Mouse (Mus musculus) G1E-ER4 (cell line): Measurements from ENCODE around the gene Lrrc10. TPM values are rescaled to one million over a fixed set of nuclear protein-coding genes. Genes with fewer than 3 reads are reported as not detected.

Experiments used
- GATA1 ChIP-seq: IDR thresholded peaks from one replicate; pipeline ENCODE4 v1.8.0; 2012; ENCODE audit warnings: low read length, inconsistent platforms
- polyA plus RNA-seq: library from polyadenylated mRNA; stranded (reverse); fragments of >175 nt; gene quantifications from 2 replicates; pipeline ENCODE4 v1.2.3, GENCODE M21; 2012

Lrrc10 gene
- polyA plus RNA-seq, 1 experiment, result 0.06 TPM

DNA sequence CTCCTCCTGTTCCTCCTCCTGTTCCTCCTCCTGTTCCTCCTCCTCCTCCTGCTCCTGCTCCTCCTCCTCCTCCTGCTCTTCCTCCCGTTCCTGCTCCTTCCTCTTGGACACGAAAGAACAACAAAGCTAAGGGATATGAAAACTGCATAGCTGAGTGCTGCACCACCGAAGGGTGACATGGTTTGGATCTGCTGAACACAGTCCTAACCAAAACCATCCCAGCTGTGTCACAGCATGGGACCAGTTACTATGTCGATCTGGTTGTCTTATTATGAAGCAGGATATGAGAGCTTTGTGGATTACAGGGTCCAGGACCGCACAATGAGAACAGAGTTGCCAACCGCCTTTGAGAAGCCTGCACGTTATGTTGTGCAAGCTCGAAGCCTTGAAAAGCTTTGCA is 19.0 kb upstream of the Lrrc10 start:
- no peak for TF ChIP-seq GATA1

DNA sequence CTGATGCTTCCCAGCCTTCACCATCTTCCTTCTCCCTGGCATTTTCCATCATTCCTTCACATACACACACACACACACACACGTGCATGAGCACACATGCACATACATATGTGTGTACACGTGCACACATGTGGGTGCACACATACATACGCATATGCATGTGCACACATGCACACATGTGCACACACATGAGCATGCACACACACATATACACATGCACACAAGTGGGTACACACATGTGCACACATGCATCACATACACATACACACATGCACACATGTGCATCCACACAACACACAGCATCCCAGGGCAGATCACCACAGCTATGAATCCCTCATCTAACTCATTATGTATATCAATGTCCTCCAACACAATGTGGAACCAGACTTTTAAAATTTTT is 14.0 kb upstream of the Lrrc10 start:
- no peak for TF ChIP-seq GATA1

DNA sequence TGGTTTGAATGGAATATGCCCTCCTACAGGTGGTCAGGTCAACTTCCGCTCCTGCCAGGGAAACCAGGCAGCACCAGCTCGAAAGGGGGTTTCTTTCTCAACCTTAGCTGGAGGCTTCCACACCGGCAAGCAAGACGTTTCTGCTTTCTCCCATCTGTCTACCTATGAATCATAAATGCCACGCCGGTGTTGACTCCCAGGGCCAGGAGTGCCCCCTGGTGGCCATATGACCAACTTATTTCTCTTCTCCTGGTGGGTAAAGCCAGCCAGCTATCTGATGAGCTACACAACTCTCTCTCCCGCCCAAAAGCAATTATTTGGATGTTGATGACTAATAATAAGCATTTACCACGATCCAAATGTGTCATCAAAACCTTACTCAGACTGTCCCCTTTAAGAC is 11.4 kb upstream of the Lrrc10 start:
- TF ChIP-seq GATA1, result no peak

DNA sequence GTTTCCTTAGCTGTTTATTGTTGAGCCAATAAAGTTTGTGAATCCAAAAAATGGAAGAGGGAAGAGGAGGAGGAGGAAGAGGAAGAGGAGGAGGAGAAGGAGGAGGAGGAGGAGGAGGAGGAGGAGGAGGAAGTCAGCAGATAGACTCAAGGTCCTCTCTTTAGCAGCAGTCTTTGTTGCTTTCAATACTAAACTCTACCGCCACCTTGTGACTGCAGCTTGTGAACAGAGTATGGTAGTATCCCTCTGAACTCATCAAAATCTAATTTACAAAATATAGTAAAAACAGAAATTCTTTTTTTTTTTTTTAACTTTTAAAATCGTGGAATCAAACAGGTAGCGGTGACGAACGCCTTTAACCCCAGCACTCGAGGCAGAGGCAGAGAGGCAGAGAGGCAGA is 4.8 kb upstream of the Lrrc10 start:
- no peak for TF ChIP-seq GATA1

DNA sequence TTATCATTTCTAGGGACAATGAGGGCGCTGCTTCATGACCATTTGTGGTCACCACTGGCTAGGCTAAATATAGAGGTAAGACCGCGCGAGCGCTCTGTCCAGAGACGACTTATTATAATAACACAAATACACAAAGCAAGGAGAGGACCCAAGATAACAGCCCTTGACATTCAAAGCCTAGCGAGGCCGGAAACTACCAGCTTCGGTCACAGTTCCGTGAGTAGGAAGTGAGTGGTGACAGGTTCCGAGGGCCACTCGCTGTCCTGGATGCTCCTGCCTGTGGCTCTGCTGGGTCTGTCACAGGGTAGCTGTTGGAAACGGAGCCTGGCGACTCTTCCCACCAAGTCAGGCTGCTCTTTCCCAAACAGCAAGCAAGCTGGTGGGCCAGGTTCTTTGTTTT is 2.8 kb upstream of the Lrrc10 start:
- no peak for TF ChIP-seq GATA1

DNA sequence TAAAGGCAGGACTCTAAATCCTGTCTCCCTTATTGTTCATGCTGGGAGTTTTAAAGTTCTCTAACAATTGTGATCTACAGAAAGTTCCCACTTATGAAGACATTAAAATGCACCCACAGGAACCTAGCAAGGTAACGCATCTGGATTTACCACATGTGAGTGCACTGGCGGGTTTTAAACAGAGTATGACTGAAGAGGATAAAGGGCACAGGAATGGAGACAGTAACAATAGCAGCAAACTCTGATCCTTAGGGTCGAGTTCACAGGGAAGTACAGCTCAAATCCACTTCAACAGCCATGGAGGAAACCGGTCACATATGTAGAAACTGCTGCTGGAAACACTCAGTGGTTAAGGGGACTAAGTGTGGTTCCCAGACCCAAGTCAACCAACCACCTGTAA is 4.1 kb downstream of the Lrrc10 start:
- TF ChIP-seq GATA1, result no peak

DNA sequence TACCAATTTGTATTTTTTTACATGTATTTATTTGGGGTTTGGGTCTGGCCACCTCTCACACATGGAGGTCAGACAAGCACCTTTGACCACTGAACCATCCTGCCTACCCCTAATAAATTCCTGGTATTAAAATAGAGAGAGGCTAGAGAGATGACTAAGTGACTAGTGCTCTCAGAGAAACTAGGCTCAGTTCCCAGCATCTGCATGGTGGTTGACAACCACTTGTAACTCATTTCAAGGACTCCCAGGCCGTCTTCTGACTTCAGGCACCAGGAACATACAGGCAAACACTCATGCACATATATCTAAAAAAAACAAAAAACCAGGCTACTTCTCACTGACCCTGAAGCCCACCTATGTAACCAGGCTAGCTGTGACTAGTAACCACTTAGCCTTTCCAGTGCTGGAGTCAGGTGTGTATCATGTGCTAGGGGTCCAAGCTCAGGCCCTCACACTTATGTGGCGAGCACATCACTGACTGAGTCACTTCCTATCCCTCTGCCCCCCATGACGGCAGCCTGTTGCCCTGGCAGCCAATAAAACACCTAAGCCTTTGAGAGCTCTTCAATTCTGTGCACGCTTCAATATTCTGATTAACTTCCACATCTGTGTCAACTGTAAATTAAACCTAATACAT is 4.9 kb downstream of the Lrrc10 start:
- no peak for TF ChIP-seq GATA1

DNA sequence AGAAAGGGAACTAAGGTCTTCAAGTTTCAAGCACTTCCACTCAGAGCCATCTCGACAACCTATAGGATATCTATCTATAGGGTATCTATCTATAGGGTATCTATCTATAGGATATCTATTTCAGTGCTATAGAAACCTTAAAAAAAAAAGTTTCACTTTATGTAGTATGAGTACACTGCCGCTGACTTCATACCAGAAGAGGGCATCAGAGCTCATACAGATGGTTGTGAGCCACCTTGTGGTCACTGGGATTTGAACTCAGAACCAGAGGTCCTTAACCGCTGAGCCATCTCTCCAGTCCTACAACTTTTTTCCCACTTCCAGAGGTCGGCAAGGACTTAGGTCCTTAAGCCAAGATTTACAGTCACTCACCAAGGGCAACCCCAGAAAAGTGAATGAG is 10.5 kb downstream of the Lrrc10 start:
- TF ChIP-seq GATA1, result no peak

DNA sequence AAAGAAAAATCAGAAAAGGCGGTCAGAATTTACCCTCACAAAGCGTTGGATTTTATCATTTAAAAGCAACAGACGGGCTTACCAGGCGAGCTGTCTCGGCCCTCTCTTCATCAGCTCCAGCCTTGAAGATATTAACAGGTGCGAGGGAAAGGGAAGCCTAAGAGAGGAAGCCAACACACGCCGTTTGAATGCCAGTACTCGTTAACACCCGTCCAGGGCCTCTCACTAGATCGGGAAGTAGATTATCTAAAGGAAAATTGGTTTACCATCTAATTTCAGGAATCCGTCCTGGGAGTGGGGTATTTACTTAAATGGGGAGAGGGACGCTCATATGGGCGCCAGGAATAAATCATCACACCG is 17.7 kb downstream of the Lrrc10 start:
- TF ChIP-seq GATA1, result no peak

DNA sequence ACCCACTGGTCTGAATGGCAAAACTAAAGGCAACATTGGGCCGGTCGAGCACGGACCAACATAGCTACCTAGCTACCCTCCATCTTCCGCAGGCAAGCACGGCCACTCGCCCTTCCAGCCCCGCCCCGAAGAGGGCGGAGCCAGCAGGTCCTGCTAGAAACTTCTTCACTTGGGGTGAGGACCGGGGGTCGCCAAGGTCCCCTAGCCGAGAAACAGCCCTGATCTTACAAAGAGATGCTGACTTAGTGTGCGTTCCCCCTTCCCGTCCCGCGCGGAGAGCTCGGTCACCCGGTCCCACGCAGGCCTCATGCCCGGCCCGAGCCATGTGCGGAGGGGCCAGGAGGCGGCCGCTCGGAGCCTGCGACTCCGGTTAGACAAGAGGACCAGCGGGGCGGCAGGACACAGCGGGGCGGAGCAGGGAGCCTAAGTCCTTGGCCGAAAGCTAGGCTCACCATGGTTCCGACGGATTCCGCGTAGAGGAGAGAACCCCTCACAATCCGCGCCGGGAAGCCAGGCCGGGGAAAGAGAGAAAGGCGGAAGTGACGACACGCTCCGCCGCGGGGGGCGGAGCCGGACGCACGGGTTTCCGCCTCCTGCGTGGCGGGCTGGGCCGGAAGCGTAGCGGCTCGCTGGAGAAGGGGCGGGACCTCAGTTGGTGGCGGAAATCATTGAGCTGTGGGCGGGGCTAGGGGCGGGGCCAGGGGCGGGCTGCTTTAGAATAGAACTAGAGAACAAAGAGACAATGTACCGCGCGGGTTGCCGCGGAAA is 18.3 kb downstream of the Lrrc10 start, which contains the start of gene Cct2:
Gene Cct2 (minus strand): TSS at position 561 of the 768 bp plus-strand sequence.
- no peak for TF ChIP-seq GATA1

DNA sequence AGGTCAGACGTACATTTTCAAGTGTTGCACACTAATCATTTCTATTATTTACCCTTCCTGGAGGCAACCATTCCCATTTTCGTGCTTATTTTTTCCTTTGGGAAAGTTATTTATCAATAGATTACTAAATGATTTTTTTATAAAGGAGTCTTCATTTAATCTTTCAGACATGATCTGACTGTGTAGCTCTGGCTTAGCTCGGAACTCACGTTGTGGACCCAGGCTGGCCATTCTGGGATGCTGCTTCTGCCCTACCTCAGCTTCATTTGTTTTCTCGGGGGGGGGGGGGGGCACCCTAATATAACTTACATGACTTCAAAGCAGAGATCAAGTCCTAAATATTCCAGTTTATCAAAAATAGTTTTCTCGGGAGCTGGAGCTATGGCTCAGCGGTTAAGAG is 18.9 kb downstream of the Lrrc10 start:
- no peak for TF ChIP-seq GATA1

DNA sequence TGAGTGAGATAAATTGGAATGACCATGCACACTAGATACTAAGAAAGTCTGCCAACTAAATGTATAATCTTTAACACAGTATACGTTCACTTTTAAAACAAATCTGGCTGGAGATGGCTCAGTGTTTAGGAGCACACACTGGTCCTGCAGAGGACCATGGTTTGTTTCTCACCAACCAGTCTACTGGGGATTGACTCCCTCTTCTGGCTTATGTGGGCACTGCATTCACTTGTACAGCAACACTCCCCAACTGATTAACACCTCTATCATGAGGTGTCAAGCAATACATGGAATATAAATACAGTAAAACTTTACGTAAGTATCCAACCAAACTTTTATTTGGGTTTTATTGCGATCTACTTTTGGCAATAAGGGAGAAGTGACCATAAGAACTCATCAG is 24.0 kb downstream of the Lrrc10 start:
- TF ChIP-seq GATA1, result no peak

DNA sequence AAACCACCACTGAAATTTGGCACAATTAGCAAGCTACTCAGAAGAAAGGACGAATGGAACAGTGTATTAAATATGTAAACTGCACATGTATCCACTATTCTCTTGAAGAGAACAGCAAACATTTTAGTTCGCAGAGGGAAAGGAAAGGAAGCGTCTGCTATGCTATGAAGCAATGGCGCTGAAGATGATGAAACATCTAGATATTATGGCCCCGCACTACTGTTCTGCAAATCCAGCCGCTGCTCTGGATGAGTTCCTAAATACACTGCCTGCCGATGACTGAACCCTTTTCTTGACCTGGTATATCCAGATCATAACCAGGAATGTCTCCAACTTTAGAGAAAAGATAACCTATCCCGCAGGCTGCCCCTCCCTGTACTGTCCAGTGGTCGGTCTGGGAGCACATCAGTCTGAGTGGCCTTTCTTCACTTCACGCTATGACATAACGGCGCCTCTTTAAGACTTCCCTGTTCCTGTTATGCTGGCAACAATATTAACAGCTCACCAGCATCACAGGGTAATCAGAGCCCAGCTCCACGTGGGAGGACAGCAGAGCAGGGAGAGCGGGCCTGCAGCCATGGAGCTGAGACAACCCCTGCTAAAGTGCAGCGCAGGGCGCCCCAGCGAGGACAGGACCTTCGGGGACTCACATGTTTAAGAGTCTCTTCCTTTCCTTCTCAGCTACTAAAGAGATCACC is 27.2 kb downstream of the Lrrc10 start:
- no peak for TF ChIP-seq GATA1

DNA sequence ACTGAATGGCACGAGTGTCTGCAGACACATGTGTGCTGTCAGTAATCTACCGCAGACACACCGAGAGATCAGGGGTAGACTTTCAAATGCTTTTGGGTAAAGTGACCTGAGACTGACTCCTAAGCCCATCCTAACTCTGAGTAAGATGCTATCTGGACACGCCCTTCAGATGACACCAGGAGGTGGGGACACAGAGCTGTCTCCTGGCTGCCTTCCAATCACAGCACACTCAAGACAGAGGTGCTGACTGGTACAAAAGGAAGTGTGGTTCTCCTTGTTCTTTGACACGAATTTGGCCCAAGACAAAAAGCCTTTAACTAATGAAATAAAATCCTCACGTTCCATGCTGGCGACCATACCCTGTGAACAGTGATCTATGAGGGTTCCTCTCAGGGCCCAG is 28.0 kb downstream of the Lrrc10 start:
- no peak for TF ChIP-seq GATA1

DNA sequence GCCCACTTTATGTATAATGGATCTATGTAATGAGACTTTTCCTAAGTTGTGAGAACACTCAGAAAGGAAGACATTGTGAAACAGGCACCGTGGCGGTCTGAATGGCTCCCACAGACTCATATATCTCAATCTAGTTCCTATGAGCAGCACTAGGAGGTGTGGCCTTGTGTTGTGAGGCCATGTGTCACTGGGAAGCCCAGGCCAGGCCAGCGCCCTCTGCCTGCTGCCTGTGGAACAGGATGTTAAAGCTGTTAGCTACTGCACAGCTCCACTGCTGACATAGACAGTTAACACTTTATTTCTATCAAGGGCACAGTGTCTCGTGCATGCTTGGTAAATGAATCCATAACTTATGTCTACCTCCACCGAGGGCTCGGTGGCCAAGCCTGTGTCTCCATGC is 33.1 kb downstream of the Lrrc10 start:
- TF ChIP-seq GATA1, result no peak

DNA sequence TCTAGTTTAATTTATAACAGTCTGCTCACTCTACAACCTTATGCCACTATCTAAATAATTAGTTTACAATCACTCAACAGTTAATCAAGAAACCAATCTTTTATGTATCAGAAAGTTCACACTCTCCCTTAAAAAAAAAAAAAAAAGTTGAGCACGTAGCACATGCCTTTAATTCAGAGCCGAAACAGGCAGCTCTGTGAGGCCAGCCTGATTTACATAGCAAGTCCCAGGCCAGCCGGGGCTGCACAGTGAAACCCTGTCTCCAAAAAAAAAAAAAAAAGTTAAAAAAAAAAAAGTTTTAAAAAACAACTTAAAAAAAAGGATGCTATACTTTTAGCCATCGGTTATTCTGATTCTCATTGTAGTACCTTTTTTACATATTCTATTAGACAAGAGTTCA is 36.2 kb downstream of the Lrrc10 start:
- no peak for TF ChIP-seq GATA1

DNA sequence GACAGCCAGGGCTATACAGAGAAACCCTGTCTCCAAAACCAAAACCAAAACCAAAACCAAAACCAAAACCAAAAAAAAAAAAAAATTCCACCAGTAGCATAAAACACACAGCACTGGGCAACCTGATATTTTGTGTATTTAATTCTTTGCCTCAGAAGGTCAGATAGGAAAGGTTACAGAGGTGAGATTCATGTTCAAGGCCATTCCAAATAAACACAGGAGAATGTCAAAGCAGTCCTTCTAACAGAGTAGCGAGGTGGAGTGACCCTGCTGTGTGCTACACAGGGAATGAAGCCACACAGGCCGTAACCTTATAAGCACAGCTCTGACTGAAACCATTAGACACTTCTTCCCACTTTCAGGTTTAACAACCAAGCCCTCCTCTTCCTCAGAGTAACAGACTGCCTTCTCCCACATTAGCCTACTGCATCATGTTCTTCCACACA is 36.8 kb downstream of the Lrrc10 start:
- TF ChIP-seq GATA1, result no peak
